Mouse (Mus musculus) bone marrow macrophage, adult 2 months (primary cell): ENCODE results near the gene Leap2. TPM values are rescaled to one million over a fixed set of nuclear protein-coding genes. Genes with fewer than 3 reads are reported as not detected.

Experiments used
- H3K27ac ChIP-seq: 2 replicates; pipeline ENCODE4 v1.5.1; 2012; ENCODE audit warnings: low read depth, low read length; ENCODE audit not compliant: insufficient read depth
- H3K4me1 ChIP-seq: 2 replicates; pipeline ENCODE4 v1.6.1; 2012; ENCODE audit warnings: low read length; ENCODE audit not compliant: control insufficient read depth, insufficient read depth
- H3K4me3 ChIP-seq: 2 replicates; pipeline ENCODE4 v1.5.1; 2012; ENCODE audit warnings: mild to moderate bottlenecking, low read length, moderate library complexity; ENCODE audit not compliant: insufficient read depth
- CTCF ChIP-seq: IDR thresholded peaks from 2 replicates; pipeline ENCODE4 v1.5.1; 2012; ENCODE audit warnings: low read depth, mild to moderate bottlenecking, low read length, moderate library complexity
- POLR2A ChIP-seq: IDR thresholded peaks from 2 replicates; pipeline ENCODE4 v1.6.1; 2012; ENCODE audit warnings: mild to moderate bottlenecking, low read depth, low read length, borderline replicate concordance
- polyA plus RNA-seq: library from polyadenylated mRNA; stranded (reverse); fragments of >200 nt; gene quantifications from 2 replicates; pipeline ENCODE4 v1.2.4, GENCODE M21; 2012; ENCODE audit not compliant: missing spikeins, insufficient read depth, insufficient read length

Leap2 gene
- polyA plus RNA-seq, 1 experiment = not detected

GRCm38 (mm10) chr11:53383758-53384428 is 39.1 kb downstream of the Leap2 start:
- no peaks in the 10 kb centered on the region for H3K4me1 ChIP-seq
- no peak overlapping the region for H3K27ac ChIP-seq
- no peak overlapping the region for H3K4me3 ChIP-seq
- no peak for TF ChIP-seq POLR2A
- no peak for TF ChIP-seq CTCF

- no peak overlapping the region for H3K27ac ChIP-seq
- H3K4me1 ChIP-seq = peaks cover 16% of the 10 kb centered on the region
- no peak overlapping the region for H3K4me3 ChIP-seq
- no peak for TF ChIP-seq CTCF
- no peak for TF ChIP-seq POLR2A
Measured at GRCm38 (mm10) chr11:53378918-53379317, 44.1 kb downstream of the Leap2 start.

Other genes with a start within 250 kb of the Leap2 start
- gene Hspa4, start 122.7 kb downstream of the Leap2 start, polyA plus RNA-seq = 111 and 118 TPM in 2 replicates
- gene Zcchc10, start 98.5 kb downstream of the Leap2 start, polyA plus RNA-seq = 13.9 and 17.4 TPM in 2 replicates
- gene Aff4, start 72.3 kb downstream of the Leap2 start, polyA plus RNA-seq = 54.6 and 68.8 TPM in 2 replicates
- 192 and 202 TPM in 2 replicates for gene Uqcrq, start 7.7 kb upstream of the Leap2 start, polyA plus RNA-seq
- 1.5 and 1.8 TPM in 2 replicates for gene Gdf9, start 7.9 kb upstream of the Leap2 start, polyA plus RNA-seq
- not detected in 2 replicates for gene Gm10447, start 33.9 kb upstream of the Leap2 start, polyA plus RNA-seq
- gene Shroom1, start 34.0 kb upstream of the Leap2 start, polyA plus RNA-seq = 0.17 TPM in 1 of 2 replicates, not detected in the other
- not detected in 2 replicates for gene Gm9837, start 47.3 kb upstream of the Leap2 start, polyA plus RNA-seq
- not detected in 2 replicates for gene Gm9945, start 57.0 kb upstream of the Leap2 start, polyA plus RNA-seq
- not detected in 2 replicates for gene Sowaha, start 57.1 kb upstream of the Leap2 start, polyA plus RNA-seq
- gene Sept8, start 96.1 kb upstream of the Leap2 start, polyA plus RNA-seq = 65.1 and 70.0 TPM in 2 replicates
- 30.3 and 31.9 TPM in 2 replicates for gene Kif3a, start 144.2 kb upstream of the Leap2 start, polyA plus RNA-seq
- not detected in 2 replicates for gene Il4, start 195.5 kb upstream of the Leap2 start, polyA plus RNA-seq
- gene Il13, start 211.5 kb upstream of the Leap2 start, polyA plus RNA-seq = not detected in 2 replicates